Mouse (Mus musculus): Measurements from ENCODE around the gene Asic2.
"Not testable (repeated sequence)": the region's sequence is repeated elsewhere in the genome, so short reads cannot be mapped to it uniquely, and the experiment has no call there.

Gene Asic2

GRCm38 (mm10) chr11:81385547-81385946, 582.7 kb downstream of the Asic2 start:
- in situ Hi-C loops (cut with MboI; ENCODE audit: unreplicated experiment in 2 of 2), result no loop called here

GRCm38 (mm10) chr11:81374841-81375240, 593.4 kb downstream of the Asic2 start:
- in situ Hi-C loops (cut with MboI; ENCODE audit: unreplicated experiment in 2 of 2), result no loop called here

GRCm38 (mm10) chr11:81374003-81374710, 594.1 kb downstream of the Asic2 start:
- in situ Hi-C loops (cut with MboI; ENCODE audit: unreplicated experiment in 2 of 2), result no loop called here

GRCm38 (mm10) chr11:81371545-81371944, 596.7 kb downstream of the Asic2 start:
- in situ Hi-C loops (cut with MboI; ENCODE audit: unreplicated experiment in 2 of 2), result no loop called here

GRCm38 (mm10) chr11:81370426-81370810, 597.8 kb downstream of the Asic2 start:
- in situ Hi-C loops (cut with MboI; ENCODE audit: unreplicated experiment in 2 of 2), result no loop called here

- in situ Hi-C loops (cut with MboI; ENCODE audit: unreplicated experiment in 2 of 2), result no loop called here
Measured at GRCm38 (mm10) chr11:81369497-81370425, 598.5 kb downstream of the Asic2 start.

GRCm38 (mm10) chr11:81364442-81364841, 603.8 kb downstream of the Asic2 start:
- in situ Hi-C loops (cut with MboI; ENCODE audit: unreplicated experiment in 2 of 2), result no loop called here

- in situ Hi-C loops (cut with MboI; ENCODE audit: unreplicated experiment in 2 of 2), result no loop called here
Measured at GRCm38 (mm10) chr11:81362461-81362860, 605.8 kb downstream of the Asic2 start.

GRCm38 (mm10) chr11:81361040-81361439, 607.2 kb downstream of the Asic2 start:
- in situ Hi-C loops (cut with MboI; ENCODE audit: unreplicated experiment in 2 of 2), result no loop called here

GRCm38 (mm10) chr11:81350498-81350897, 617.8 kb downstream of the Asic2 start:
- in situ Hi-C loops (cut with MboI; ENCODE audit: unreplicated experiment in 2 of 2), result not testable (repeated sequence)

- in situ Hi-C loops (cut with MboI; ENCODE audit: unreplicated experiment in 2 of 2), result no loop called here
Measured at GRCm38 (mm10) chr11:81331977-81332376, 636.3 kb downstream of the Asic2 start.

GRCm38 (mm10) chr11:81330982-81331381, 637.3 kb downstream of the Asic2 start:
- in situ Hi-C loops (cut with MboI; ENCODE audit: unreplicated experiment in 2 of 2), result no loop called here

- in situ Hi-C loops (cut with MboI; ENCODE audit: unreplicated experiment in 2 of 2), result no loop called here
Measured at GRCm38 (mm10) chr11:81328088-81328487, 640.2 kb downstream of the Asic2 start.

- in situ Hi-C loops (cut with MboI; ENCODE audit: unreplicated experiment in 2 of 2), result no loop called here
Measured at GRCm38 (mm10) chr11:81323146-81323545, 645.1 kb downstream of the Asic2 start.

GRCm38 (mm10) chr11:81322466-81322865, 645.8 kb downstream of the Asic2 start:
- in situ Hi-C loops (cut with MboI; ENCODE audit: unreplicated experiment in 2 of 2), result no loop called here

- in situ Hi-C loops (cut with MboI; ENCODE audit: unreplicated experiment in 2 of 2), result no loop called here
Measured at GRCm38 (mm10) chr11:81290041-81290440, 678.2 kb downstream of the Asic2 start.

- in situ Hi-C loops (cut with MboI; ENCODE audit: unreplicated experiment in 2 of 2), result no loop called here
Measured at GRCm38 (mm10) chr11:81283185-81283584, 685.1 kb downstream of the Asic2 start.

GRCm38 (mm10) chr11:81280070-81280469, 688.2 kb downstream of the Asic2 start:
- in situ Hi-C loops (cut with MboI; ENCODE audit: unreplicated experiment in 2 of 2), result no loop called here

- in situ Hi-C loops (cut with MboI; ENCODE audit: unreplicated experiment in 2 of 2), result no loop called here
Measured at GRCm38 (mm10) chr11:81277406-81277805, 690.9 kb downstream of the Asic2 start.

- in situ Hi-C loops (cut with MboI; ENCODE audit: unreplicated experiment in 2 of 2), result no loop called here
Measured at GRCm38 (mm10) chr11:81272677-81273418, 695.4 kb downstream of the Asic2 start.

GRCm38 (mm10) chr11:81271422-81271821, 696.8 kb downstream of the Asic2 start:
- in situ Hi-C loops (cut with MboI; ENCODE audit: unreplicated experiment in 2 of 2), result no loop called here

All from v-Abl transformed pro-B cells (cell line).